Mouse (Mus musculus) MEL (cell line): ENCODE data around the gene Adam1b. TPM values are rescaled to one million over a fixed set of nuclear protein-coding genes. Genes with fewer than 3 reads are reported as not detected.

ENCODE experiments used
- DNase-seq: peaks from one replicate; pipeline ENCODE4 v3.0.0; 2011; ENCODE audit warnings: low read depth, low spot score
- H3K27ac ChIP-seq: 2 replicates; pipeline ENCODE4 v1.5.1; 2012; ENCODE audit warnings: low read depth, mild to moderate bottlenecking, control low read depth, low read length, moderate library complexity; ENCODE audit not compliant: control insufficient read depth
- H3K27me3 ChIP-seq, 2 experiments: fragments of 150-350 bp in 1 of 2; sonication (generic) in 1 of 2; 2 replicates each; pipeline ENCODE4 v1.6.1; 2012; ENCODE audit warnings: low read length in 2 of 2, mild to moderate bottlenecking in 2 of 2, improper control_type of control experiment in 1 of 2, moderate library complexity in 1 of 2; ENCODE audit not compliant: insufficient read depth in 2 of 2, control insufficient read depth in 1 of 2
- H3K36me3 ChIP-seq, 2 experiments: 2 replicates each; pipeline ENCODE4 v1.6.1; 2012 to 2014; ENCODE audit warnings: low read length in 2 of 2, improper control_type of control experiment in 1 of 2, inconsistent platforms in 1 of 2, mild to moderate bottlenecking in 1 of 2; ENCODE audit not compliant: insufficient read depth in 2 of 2, control insufficient read depth in 1 of 2
- H3K4me1 ChIP-seq, 2 experiments: fragments of 150-350 bp in 1 of 2; sonication (generic) in 1 of 2; 2 replicates each; pipeline ENCODE4 v1.6.1; 2012; ENCODE audit warnings: low read length in 2 of 2, improper control_type of control experiment in 1 of 2, mild to moderate bottlenecking in 1 of 2; ENCODE audit not compliant: insufficient read depth in 2 of 2, control insufficient read depth in 1 of 2
- H3K4me3 ChIP-seq, 2 experiments: fragments of 150-350 bp in 1 of 2; sonication (generic) in 1 of 2; 2 replicates each; pipeline ENCODE4 v1.5.1; 2012; ENCODE audit warnings: low read depth in 2 of 2, low read length in 2 of 2, mild to moderate bottlenecking in 2 of 2, moderate library complexity in 2 of 2, control low read depth in 1 of 2, improper control_type of control experiment in 1 of 2; ENCODE audit not compliant: control insufficient read depth in 1 of 2, insufficient read depth in 1 of 2
- H3K79me2 ChIP-seq: 2 replicates; pipeline ENCODE4 v1.6.1; 2012; ENCODE audit warnings: mild to moderate bottlenecking, low read length, moderate library complexity; ENCODE audit not compliant: control insufficient read depth, poor library complexity, insufficient read depth
- H3K9ac ChIP-seq: 2 replicates; pipeline ENCODE4 v1.6.1; 2012; ENCODE audit warnings: low read depth, mild to moderate bottlenecking, control low read depth, low read length, moderate library complexity; ENCODE audit not compliant: control insufficient read depth, poor library complexity, severe bottlenecking
- H3K9me3 ChIP-seq: fragments of 150-350 bp; sonication (generic); replicated peaks from 2 replicates; pipeline ENCODE4 v1.6.1; 2012; ENCODE audit warnings: mild to moderate bottlenecking, low read length, improper control_type of control experiment, moderate library complexity; ENCODE audit not compliant: insufficient read depth
- BHLHE40 ChIP-seq: IDR thresholded peaks from 2 replicates; pipeline ENCODE4 v1.6.1; 2012; ENCODE audit warnings: low read depth, mild to moderate bottlenecking, inconsistent platforms, low read length, improper control_type of control experiment, borderline replicate concordance
- CHD1 ChIP-seq: IDR thresholded peaks from 2 replicates; pipeline ENCODE4 v1.6.1; 2012; ENCODE audit warnings: low read depth, mild to moderate bottlenecking, inconsistent platforms, low read length, improper control_type of control experiment
- CHD2 ChIP-seq: IDR thresholded peaks from 2 replicates; pipeline ENCODE4 v1.6.1; 2011; ENCODE audit warnings: low read length, improper control_type of control experiment
- E2F4 ChIP-seq: IDR thresholded peaks from 2 replicates; pipeline ENCODE4 v1.6.1; 2011; ENCODE audit warnings: low read depth, low read length, improper control_type of control experiment, borderline replicate concordance
- ELF1 ChIP-seq: IDR thresholded peaks from 2 replicates; pipeline ENCODE4 v1.6.1; 2014; ENCODE audit warnings: low read depth, mild to moderate bottlenecking, inconsistent platforms, low read length, improper control_type of control experiment, moderate library complexity
- EP300 ChIP-seq, 2 experiments: IDR thresholded peaks; 2 replicates each; pipeline ENCODE4 v1.6.1; 2011; ENCODE audit warnings: improper control_type of control experiment in 2 of 2, low read length in 2 of 2, low read depth in 1 of 2, mild to moderate bottlenecking in 1 of 2
- ETS1 ChIP-seq: IDR thresholded peaks from 2 replicates; pipeline ENCODE4 v1.6.1; 2012; ENCODE audit warnings: low read depth, mild to moderate bottlenecking, inconsistent platforms, low read length, improper control_type of control experiment, moderate library complexity
- GABPA ChIP-seq: IDR thresholded peaks from 2 replicates; pipeline ENCODE4 v1.6.1; 2012; ENCODE audit warnings: low read depth, mild to moderate bottlenecking, inconsistent platforms, low read length, improper control_type of control experiment, moderate library complexity
- MEF2A ChIP-seq: IDR thresholded peaks from 2 replicates; pipeline ENCODE4 v1.6.1; 2014; ENCODE audit warnings: low read depth, mild to moderate bottlenecking, inconsistent platforms, low read length, improper control_type of control experiment; ENCODE audit not compliant: poor library complexity, insufficient replicate concordance, severe bottlenecking; ENCODE audit errors: extremely low read depth
- MYB ChIP-seq: IDR thresholded peaks from 2 replicates; pipeline ENCODE4 v1.6.1; 2011; ENCODE audit warnings: mild to moderate bottlenecking, low read depth, low read length, improper control_type of control experiment
- NELFE ChIP-seq: IDR thresholded peaks from 2 replicates; pipeline ENCODE4 v1.6.1; 2011; ENCODE audit warnings: low read depth, low read length, improper control_type of control experiment
- POLR2A ChIP-seq, 2 experiments: IDR thresholded peaks; 2 replicates each; pipeline ENCODE4 v1.6.1; 2011 to 2012; ENCODE audit warnings: low read length in 2 of 2, mild to moderate bottlenecking in 2 of 2, control low read depth in 1 of 2, improper control_type of control experiment in 1 of 2, low read depth in 1 of 2, moderate library complexity in 1 of 2; ENCODE audit not compliant: control insufficient read depth in 1 of 2, insufficient read depth in 1 of 2, poor library complexity in 1 of 2
- POLR2AphosphoS5 ChIP-seq: IDR thresholded peaks from 2 replicates; pipeline ENCODE4 v1.6.1; 2012; ENCODE audit warnings: low read depth, borderline replicate concordance, mild to moderate bottlenecking, inconsistent platforms, low read length, moderate library complexity, mixed read lengths
- RCOR1 ChIP-seq: IDR thresholded peaks from 2 replicates; pipeline ENCODE4 v1.6.1; 2012; ENCODE audit warnings: low read depth, mild to moderate bottlenecking, inconsistent platforms, low read length, improper control_type of control experiment
- TAL1 ChIP-seq: IDR thresholded peaks from 2 replicates; pipeline ENCODE4 v1.6.1; 2012; ENCODE audit warnings: mild to moderate bottlenecking, inconsistent platforms, low read length, moderate library complexity, mixed read lengths
- UBTF ChIP-seq: IDR thresholded peaks from 2 replicates; pipeline ENCODE4 v1.6.1; 2012; ENCODE audit warnings: low read depth, mild to moderate bottlenecking, inconsistent platforms, low read length, improper control_type of control experiment, moderate library complexity, borderline replicate concordance; ENCODE audit not compliant: insufficient read depth
- ZKSCAN1 ChIP-seq: IDR thresholded peaks from 2 replicates; pipeline ENCODE4 v1.6.1; 2012; ENCODE audit warnings: low read depth, mild to moderate bottlenecking, inconsistent platforms, low read length, improper control_type of control experiment, moderate library complexity
- ZNF384 ChIP-seq: IDR thresholded peaks from 2 replicates; pipeline ENCODE4 v1.6.1; 2012; ENCODE audit warnings: low read depth, mild to moderate bottlenecking, inconsistent platforms, low read length, improper control_type of control experiment
- polyA plus RNA-seq, 2 experiments: library from polyadenylated mRNA; stranded (reverse) in 1 of 2; unstranded in 1 of 2; fragments of >175 nt in 1 of 2; fragments of >200 nt in 1 of 2; gene quantifications; 2 replicates each; pipeline versions ENCODE4 v1.2.1 to v1.2.4; 2012; ENCODE audit warnings: low replicate concordance in 2 of 2, low read depth in 1 of 2; ENCODE audit not compliant: insufficient read length in 2 of 2, insufficient read depth in 1 of 2, missing spikeins in 1 of 2
- total RNA-seq: library from RNA; depleted of rRNA; stranded (reverse); fragments of 300-350 nt; gene quantifications from 2 replicates; pipeline ENCODE4 v1.2.3, GENCODE M21; 2012

Gene Adam1b
- total and polyA plus RNA-seq, 3 experiments, result 0.06 TPM; not detected in 2

- Histone ChIP-seq H3K4me1 (peaks cover 0 to 15% of the 10 kb centered on the region in 2 experiments; a peak in 2 of 4 replicates), H3K27me3 (no peaks in the 10 kb centered on the region), H3K9ac (peak overlapping the region; percentile 64), H3K79me2 (no peaks in the 10 kb centered on the region), H3K36me3 (no peaks in the 10 kb centered on the region), H3K9me3 (no peaks in the 10 kb centered on the region), H3K4me3 (peak overlapping the region; percentile 57 to 65), H3K27ac (no peak overlapping the region)
- no peak for TF ChIP-seq MYB
- TF ChIP-seq GABPA, result no peak
- TF ChIP-seq NELFE, result no peak
- no peak for TF ChIP-seq POLR2A (IDR thresholded peaks at IDR 0.05; ENCODE audit: control insufficient read depth in 1 of 2, insufficient read depth in 1 of 2, low read depth in 1 of 2, low read length in 2 of 2, poor library complexity in 1 of 2)
- TF ChIP-seq BHLHE40, result no peak
- no peak for TF ChIP-seq CHD1
- TF ChIP-seq E2F4, result no peak
- no peak for TF ChIP-seq UBTF
- TF ChIP-seq ETS1, result no peak
- no peak for TF ChIP-seq POLR2AphosphoS5
- no peak for TF ChIP-seq RCOR1
- no peak for TF ChIP-seq ELF1
- TF ChIP-seq ZNF384, result no peak
- peak; percentile 56 for DNase-seq
Observed at GRCm38 (mm10) chr5:121500719-121501118, 2.5 kb downstream of the Adam1b start.

- no peaks in the 10 kb centered on the region for H3K27me3 ChIP-seq
- H3K27ac ChIP-seq, result no peak overlapping the region
- H3K36me3 ChIP-seq, result no peaks in the 10 kb centered on the region
- H3K4me1 ChIP-seq, result no peaks in the 10 kb centered on the region
- H3K9ac ChIP-seq, result no peak overlapping the region
- TF ChIP-seq MEF2A (no peak), CHD2 (no peak)
- no peak for DNase-seq
- H3K9me3 ChIP-seq, result no peaks in the 10 kb centered on the region
- no peaks in the 10 kb centered on the region for H3K79me2 ChIP-seq
- H3K4me3 ChIP-seq, result no peak overlapping the region
Observed at GRCm38 (mm10) chr5:121493305-121493704, 9.9 kb downstream of the Adam1b start.

- TF ChIP-seq EP300 (IDR thresholded peaks at IDR 0.05; ENCODE audit: low read depth in 1 of 2, low read length in 2 of 2) (no peak), ZKSCAN1 (no peak), TAL1 (no peak), E2F4 (no peak), CHD1 (no peak)
- Histone ChIP-seq H3K79me2 (no peaks in the 10 kb centered on the region), H3K4me1 (no peaks in the 10 kb centered on the region), H3K27ac (no peak overlapping the region), H3K9ac (no peak overlapping the region), H3K27me3 (no peaks in the 10 kb centered on the region), H3K36me3 (no peaks in the 10 kb centered on the region), H3K4me3 (no peak overlapping the region), H3K9me3 (no peaks in the 10 kb centered on the region)
- no peak for DNase-seq
Observed at GRCm38 (mm10) chr5:121484801-121485200, 18.4 kb downstream of the Adam1b start.
